Mouse (Mus musculus) cerebellum, postnatal 25 days (tissue): Measurements from ENCODE around the gene Scaf11.

ENCODE experiments used
- DNase-seq, 2 experiments: peaks; one replicate each; pipeline ENCODE4 v3.0.0; 2021; ENCODE audit warnings: mixed read lengths in 2 of 2

Gene Scaf11

GRCm38 (mm10) chr15:96395071-96395470 lies 65.6 kb downstream of the Scaf11 start:
- no peak for DNase-seq

- no peak for DNase-seq
Measured at GRCm38 (mm10) chr15:96392878-96393277, 67.8 kb downstream of the Scaf11 start.

- DNase-seq, result no peak
Measured at GRCm38 (mm10) chr15:96388565-96388964, 72.1 kb downstream of the Scaf11 start.

GRCm38 (mm10) chr15:96382223-96382622 lies 78.4 kb downstream of the Scaf11 start:
- no peak for DNase-seq

GRCm38 (mm10) chr15:96377701-96378100 lies 82.9 kb downstream of the Scaf11 start:
- peak; percentile 68 to 80 for DNase-seq

GRCm38 (mm10) chr15:96377263-96377662 lies 83.4 kb downstream of the Scaf11 start:
- peak; percentile 42 to 61 for DNase-seq

- DNase-seq, result no peak
Measured at GRCm38 (mm10) chr15:96376214-96376613, 84.4 kb downstream of the Scaf11 start.

GRCm38 (mm10) chr15:96373161-96373560 lies 87.5 kb downstream of the Scaf11 start:
- peak in 1 of 2 experiments; percentile 25 for DNase-seq

- no peak for DNase-seq
Measured at GRCm38 (mm10) chr15:96372628-96373027, 88.0 kb downstream of the Scaf11 start.

GRCm38 (mm10) chr15:96371311-96371710 lies 89.3 kb downstream of the Scaf11 start:
- no peak for DNase-seq

- DNase-seq, result no peak
Measured at GRCm38 (mm10) chr15:96366176-96366963, 94.3 kb downstream of the Scaf11 start.

GRCm38 (mm10) chr15:96365351-96365750 lies 95.3 kb downstream of the Scaf11 start:
- DNase-seq, result peak in 1 of 2 experiments; percentile 31
